Mouse (Mus musculus): ENCODE results near the gene Wdhd1. TPM values are rescaled to one million over a fixed set of nuclear protein-coding genes. Genes with fewer than 3 reads are reported as not detected.

Wdhd1 gene
- polyA plus RNA-seq, 1 experiment from 2014 or later, result 54.8 TPM

DNA sequence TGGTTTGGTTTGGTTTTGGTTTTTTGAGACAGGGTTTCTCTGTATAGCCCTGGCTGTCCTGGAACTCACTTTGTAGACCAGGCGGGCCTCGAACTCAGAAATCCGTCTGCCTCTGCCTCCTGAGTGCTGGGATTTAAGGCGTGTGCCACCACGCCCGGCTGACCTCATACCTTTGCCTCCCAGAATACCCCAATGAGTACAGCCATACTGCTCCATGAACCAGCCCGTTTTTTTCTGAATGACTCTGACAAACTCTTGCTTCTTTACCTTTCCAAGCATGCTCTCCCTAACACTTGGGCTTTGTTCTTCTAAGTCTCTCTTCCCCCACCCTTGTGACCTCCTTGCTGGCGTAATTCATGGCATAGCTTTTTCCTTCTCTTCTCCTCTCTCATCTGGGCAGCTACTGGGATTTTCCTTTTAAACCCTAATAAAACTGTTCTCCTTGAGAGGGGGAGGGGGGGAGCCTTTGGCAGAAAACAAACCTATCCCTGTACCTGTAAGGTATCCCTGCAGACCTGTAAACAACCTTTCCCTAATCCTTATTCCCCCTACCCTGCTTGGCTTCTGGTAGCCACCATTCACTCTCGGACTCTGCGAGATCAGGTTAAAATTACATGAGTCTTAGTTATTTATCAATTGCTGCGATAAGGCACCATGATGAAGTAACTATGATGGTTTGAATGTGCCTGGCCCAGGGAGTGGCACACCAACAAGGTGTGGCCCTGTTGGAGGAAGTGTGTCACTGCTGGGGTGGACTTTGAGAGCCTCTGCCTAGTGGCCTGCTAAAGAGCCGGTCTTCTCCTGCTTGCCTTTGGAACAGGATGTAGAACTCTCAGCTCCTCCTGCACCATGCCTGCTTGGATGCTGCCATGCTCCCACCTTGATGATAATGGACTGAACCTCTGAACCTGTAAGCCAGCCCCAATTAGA, 67.8 kb downstream of the Wdhd1 start:
- Histone ChIP-seq H3K36me3 (ENCODE audit: control insufficient read depth, insufficient read depth, low read length) (no peaks in the 10 kb centered on the region), H3K27me3 (ENCODE audit: control insufficient read depth, insufficient read depth, low read length) (no peaks in the 10 kb centered on the region), H3K4me2 (ENCODE audit: low read depth, severe bottlenecking) (no peak overlapping the region), H3K4me3 (ENCODE audit: low read depth, low read length) (no peak overlapping the region), H3K27ac (replicated peaks; ENCODE audit: low read depth, low read length) (no peak overlapping the region), H3K4me1 (ENCODE audit: control insufficient read depth, insufficient read depth, low read length) (no peaks in the 10 kb centered on the region), H3K9me3 (ENCODE audit: control insufficient read depth, low read length) (no peaks in the 10 kb centered on the region), H3K9ac (ENCODE audit: low read length) (no peak overlapping the region)
- 91% methylated on average over 12 of the region's 12 CpGs for WGBS
- DNase-seq (ENCODE audit: low spot score) (no peak), ATAC-seq (ENCODE audit: insufficient number of reproducible peaks, low FRiP score, low TSS enrichment, low read depth) (no peak)

DNA sequence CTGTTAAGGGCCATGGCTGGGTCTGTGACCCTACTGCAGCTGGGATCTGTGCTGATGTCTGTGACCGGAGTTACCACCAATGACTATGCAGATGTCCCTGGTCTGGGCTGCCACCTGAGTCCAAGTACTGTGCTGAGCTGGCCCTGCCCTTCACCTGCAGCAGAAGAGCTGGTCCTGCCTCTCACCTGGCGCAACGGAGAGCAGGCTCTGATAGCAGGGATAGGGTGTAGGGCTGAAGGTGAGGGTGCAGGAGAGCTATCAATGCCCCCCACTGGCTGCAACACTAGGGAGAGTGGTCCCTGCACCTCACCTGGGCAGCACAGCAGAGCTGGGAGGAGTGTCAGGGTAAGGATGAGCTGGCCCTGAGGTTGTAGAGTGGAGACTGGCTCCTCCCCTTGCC, 70.1 kb downstream of the Wdhd1 start:
- Histone ChIP-seq H3K36me3 (ENCODE audit: control insufficient read depth, insufficient read depth, low read length) (no peaks in the 10 kb centered on the region), H3K27me3 (ENCODE audit: control insufficient read depth, insufficient read depth, low read length) (no peaks in the 10 kb centered on the region), H3K9ac (ENCODE audit: low read length) (no peak overlapping the region), H3K9me3 (ENCODE audit: control insufficient read depth, low read length) (no peaks in the 10 kb centered on the region), H3K27ac (replicated peaks; ENCODE audit: low read depth, low read length) (no peak overlapping the region), H3K4me2 (ENCODE audit: low read depth, severe bottlenecking) (no peak overlapping the region), H3K4me1 (ENCODE audit: control insufficient read depth, insufficient read depth, low read length) (no peaks in the 10 kb centered on the region), H3K4me3 (ENCODE audit: low read depth, low read length) (no peak overlapping the region)
- WGBS, result 92% methylated on average over 3 of the region's 3 CpGs
- no peak for DNase-seq (ENCODE audit: low spot score)
- no peak for ATAC-seq (ENCODE audit: insufficient number of reproducible peaks, low FRiP score, low TSS enrichment, low read depth)

DNA sequence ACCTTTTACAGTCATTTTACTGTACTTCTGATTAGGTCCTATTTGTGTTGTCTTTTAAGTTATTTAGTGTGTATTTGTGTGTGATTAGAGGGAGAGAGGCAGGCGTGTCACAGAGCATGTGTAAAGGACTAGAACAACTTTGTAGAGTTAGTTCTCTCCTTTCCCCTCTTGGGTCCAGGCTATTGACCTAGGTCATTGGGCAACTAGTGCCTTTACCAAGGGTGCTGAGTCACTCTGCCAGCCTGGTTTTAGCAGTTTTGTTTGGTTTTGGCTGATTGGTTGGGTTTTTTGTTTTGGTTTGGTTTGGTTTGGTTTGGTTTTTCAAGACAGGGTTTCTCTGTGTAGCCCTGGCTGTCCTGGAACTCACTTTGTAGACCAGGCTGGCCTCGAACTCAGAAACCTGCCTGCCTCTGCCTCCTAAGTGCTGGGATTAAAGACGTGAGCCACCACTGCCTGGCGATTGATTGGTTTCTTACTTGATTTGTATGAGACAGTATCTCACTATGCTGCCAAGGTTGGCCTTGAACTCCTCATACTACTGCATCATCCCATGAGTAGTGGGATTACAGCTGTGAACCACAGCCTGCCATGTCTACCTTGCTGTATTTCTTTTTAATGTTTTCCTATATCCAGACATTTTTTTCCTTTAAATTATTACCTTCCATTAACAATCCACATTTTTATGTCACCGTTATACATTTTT, 71.2 kb downstream of the Wdhd1 start:
- no peak for ATAC-seq (ENCODE audit: insufficient number of reproducible peaks, low FRiP score, low TSS enrichment, low read depth)
- no peaks in the 10 kb centered on the region for H3K36me3 ChIP-seq (ENCODE audit: control insufficient read depth, insufficient read depth, low read length)

DNA sequence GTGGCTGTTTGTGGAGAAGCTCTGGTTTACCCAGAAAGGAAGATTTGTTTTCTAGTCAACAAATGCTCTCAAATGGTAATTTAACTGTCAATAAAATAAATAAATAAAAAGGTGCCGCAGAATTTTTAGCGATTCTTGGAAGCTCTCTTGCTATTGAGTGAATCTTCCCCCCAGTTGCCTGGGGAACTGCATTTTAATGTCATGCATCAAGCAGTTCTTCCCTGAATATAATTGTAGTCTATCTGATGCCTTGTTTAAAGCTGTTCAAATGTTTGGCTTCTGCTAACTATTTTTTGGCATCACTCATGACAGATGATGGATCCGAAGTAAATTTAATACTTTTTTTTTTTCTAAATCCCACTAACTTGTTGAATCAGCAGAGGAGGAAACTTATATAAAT, 79.3 kb downstream of the Wdhd1 start:
- Histone ChIP-seq H3K27ac (replicated peaks; ENCODE audit: low read depth, low read length) (no peak overlapping the region), H3K4me3 (ENCODE audit: low read depth, low read length) (no peak overlapping the region), H3K36me3 (ENCODE audit: control insufficient read depth, insufficient read depth, low read length) (no peaks in the 10 kb centered on the region), H3K9me3 (ENCODE audit: control insufficient read depth, low read length) (no peaks in the 10 kb centered on the region), H3K4me2 (ENCODE audit: low read depth, severe bottlenecking) (no peak overlapping the region), H3K9ac (ENCODE audit: low read length) (no peak overlapping the region), H3K27me3 (ENCODE audit: control insufficient read depth, insufficient read depth, low read length) (no peaks in the 10 kb centered on the region), H3K4me1 (ENCODE audit: control insufficient read depth, insufficient read depth, low read length) (no peaks in the 10 kb centered on the region)
- WGBS, result 89% methylated on average over 3 of the region's 3 CpGs
- ATAC-seq (ENCODE audit: insufficient number of reproducible peaks, low FRiP score, low TSS enrichment, low read depth) (no peak), DNase-seq (ENCODE audit: low spot score) (no peak)

More for the DNA sequence above, 71.2 kb downstream of the Wdhd1 start:
- no peak overlapping the region for H3K4me3 ChIP-seq (ENCODE audit: low read depth, low read length)
- no peaks in the 10 kb centered on the region for H3K27me3 ChIP-seq (ENCODE audit: control insufficient read depth, insufficient read depth, low read length)
- H3K4me1 ChIP-seq (ENCODE audit: control insufficient read depth, insufficient read depth, low read length), result no peaks in the 10 kb centered on the region
- H3K9me3 ChIP-seq (ENCODE audit: control insufficient read depth, low read length), result no peaks in the 10 kb centered on the region
- DNase-seq (ENCODE audit: low spot score), result no peak
- 89% methylated on average over 5 of the region's 5 CpGs for WGBS
- H3K4me2 ChIP-seq (ENCODE audit: low read depth, severe bottlenecking), result no peak overlapping the region
- no peak overlapping the region for H3K27ac ChIP-seq (replicated peaks; ENCODE audit: low read depth, low read length)
- H3K9ac ChIP-seq (ENCODE audit: low read length), result no peak overlapping the region

DNA sequence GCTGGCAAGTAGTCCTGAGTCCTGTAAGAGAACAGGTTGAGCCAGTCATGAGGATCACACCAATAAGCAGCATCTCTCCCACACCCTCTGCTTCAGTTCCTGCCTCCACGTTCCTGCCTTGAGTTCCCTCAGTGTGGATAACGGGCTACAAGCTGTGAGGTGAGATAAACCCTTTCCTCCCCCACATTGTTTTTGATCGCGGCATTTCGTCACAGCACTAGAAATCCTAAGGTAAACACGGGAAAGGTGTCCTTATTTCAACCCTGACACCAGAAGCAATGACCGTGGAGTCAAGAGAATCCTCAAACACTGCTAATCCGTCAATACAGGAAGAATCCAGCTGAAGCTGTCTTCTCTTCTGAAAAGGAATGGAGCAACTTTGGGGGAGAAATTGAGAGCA, 79.9 kb downstream of the Wdhd1 start:
- no peak for DNase-seq (ENCODE audit: low spot score)
- WGBS, result 79% methylated on average over 8 of the region's 8 CpGs
- no peak overlapping the region for H3K4me2 ChIP-seq (ENCODE audit: low read depth, severe bottlenecking)
- no peak for ATAC-seq (ENCODE audit: insufficient number of reproducible peaks, low FRiP score, low TSS enrichment, low read depth)
- no peaks in the 10 kb centered on the region for H3K36me3 ChIP-seq (ENCODE audit: control insufficient read depth, insufficient read depth, low read length)
- no peaks in the 10 kb centered on the region for H3K4me1 ChIP-seq (ENCODE audit: control insufficient read depth, insufficient read depth, low read length)
- H3K27me3 ChIP-seq (ENCODE audit: control insufficient read depth, insufficient read depth, low read length), result no peaks in the 10 kb centered on the region
- H3K4me3 ChIP-seq (ENCODE audit: low read depth, low read length), result no peak overlapping the region
- no peak overlapping the region for H3K27ac ChIP-seq (replicated peaks; ENCODE audit: low read depth, low read length)
- H3K9ac ChIP-seq (ENCODE audit: low read length), result no peak overlapping the region
- no peaks in the 10 kb centered on the region for H3K9me3 ChIP-seq (ENCODE audit: control insufficient read depth, low read length)

DNA sequence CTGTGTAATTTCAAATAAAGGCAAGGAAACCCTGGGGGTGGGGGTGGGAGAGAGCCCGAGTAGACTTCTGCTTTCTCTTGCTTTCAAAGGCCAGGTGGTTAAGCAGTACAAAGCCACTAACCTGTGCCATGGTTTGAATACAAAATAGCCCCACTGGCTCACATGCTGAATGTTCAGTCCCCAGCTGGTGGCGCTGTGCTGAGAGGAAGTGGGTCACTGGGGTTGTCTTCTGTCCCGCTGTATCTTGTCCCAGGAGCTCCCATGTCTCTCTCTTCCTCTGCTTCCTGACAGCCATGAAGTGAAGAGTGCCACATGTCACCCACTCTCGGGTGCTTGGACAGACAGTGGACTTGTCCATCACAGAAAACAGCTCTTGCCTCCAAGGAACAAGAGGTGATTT, 82.6 kb downstream of the Wdhd1 start:
- Histone ChIP-seq H3K27ac (replicated peaks; ENCODE audit: low read depth, low read length) (no peak overlapping the region), H3K4me1 (ENCODE audit: control insufficient read depth, insufficient read depth, low read length) (no peaks in the 10 kb centered on the region), H3K9me3 (ENCODE audit: control insufficient read depth, low read length) (no peaks in the 10 kb centered on the region), H3K4me3 (ENCODE audit: low read depth, low read length) (no peak overlapping the region), H3K4me2 (ENCODE audit: low read depth, severe bottlenecking) (no peak overlapping the region), H3K27me3 (ENCODE audit: control insufficient read depth, insufficient read depth, low read length) (no peaks in the 10 kb centered on the region), H3K9ac (ENCODE audit: low read length) (no peak overlapping the region), H3K36me3 (ENCODE audit: control insufficient read depth, insufficient read depth, low read length) (no peaks in the 10 kb centered on the region)
- DNase-seq (ENCODE audit: low spot score), result no peak
- no peak for ATAC-seq (ENCODE audit: insufficient number of reproducible peaks, low FRiP score, low TSS enrichment, low read depth)
- WGBS, result 48% methylated on average over 4 of the region's 4 CpGs

DNA sequence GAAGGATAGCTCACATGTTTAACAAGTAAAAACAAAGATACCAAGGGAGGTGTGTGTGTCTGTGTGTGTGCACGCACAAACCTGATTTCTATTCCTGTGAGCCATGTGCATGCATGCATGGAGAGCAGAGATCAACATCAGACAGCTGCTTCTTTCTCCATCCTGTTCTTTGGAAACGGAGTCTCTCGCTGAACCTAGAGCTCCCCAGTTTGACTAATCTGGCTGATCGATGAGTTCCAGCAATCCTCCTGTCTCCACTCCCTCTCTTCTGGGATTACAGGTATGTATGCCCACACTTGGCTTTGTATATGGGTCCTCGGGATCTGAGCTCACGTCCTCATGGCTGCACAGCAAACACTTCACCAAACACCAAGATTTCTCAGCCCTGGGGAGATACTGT, 83.2 kb downstream of the Wdhd1 start:
- DNase-seq (ENCODE audit: low spot score), result no peak
- Histone ChIP-seq H3K4me2 (ENCODE audit: low read depth, severe bottlenecking) (no peak overlapping the region), H3K9me3 (ENCODE audit: control insufficient read depth, low read length) (no peaks in the 10 kb centered on the region), H3K4me3 (ENCODE audit: low read depth, low read length) (no peak overlapping the region), H3K27me3 (ENCODE audit: control insufficient read depth, insufficient read depth, low read length) (peaks cover 1% of the 10 kb centered on the region; the same call in 1 of the 2 replicates), H3K4me1 (ENCODE audit: control insufficient read depth, insufficient read depth, low read length) (0 out of 2 replicates have a peak, but pooled peaks cover 3% of the 10 kb centered on the region), H3K9ac (ENCODE audit: low read length) (no peak overlapping the region), H3K27ac (replicated peaks; ENCODE audit: low read depth, low read length) (no peak overlapping the region), H3K36me3 (ENCODE audit: control insufficient read depth, insufficient read depth, low read length) (no peaks in the 10 kb centered on the region)
- no peak for ATAC-seq (ENCODE audit: insufficient number of reproducible peaks, low FRiP score, low TSS enrichment, low read depth)
- 82% methylated on average over 6 of the region's 6 CpGs for WGBS

DNA sequence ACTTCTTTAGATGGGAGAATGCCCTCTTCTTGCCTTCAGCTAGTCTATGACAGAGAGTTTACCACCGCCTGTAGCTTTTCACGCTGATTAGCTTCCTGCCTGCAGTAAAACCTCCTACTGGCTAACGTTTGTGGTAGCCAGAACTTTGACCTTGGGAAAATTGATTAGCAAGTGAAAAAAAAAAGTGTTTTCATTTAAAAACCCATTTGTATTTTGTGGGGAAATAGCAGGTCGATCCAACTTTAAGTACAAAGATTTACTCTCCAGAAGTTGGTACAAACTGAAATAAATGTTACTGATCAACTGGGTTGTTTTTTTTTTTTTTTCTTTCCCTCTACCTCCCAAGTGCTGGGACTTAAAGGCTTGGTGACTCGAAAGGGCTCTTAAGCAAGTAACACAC, 84.8 kb downstream of the Wdhd1 start:
- Histone ChIP-seq H3K4me1 (ENCODE audit: control insufficient read depth, insufficient read depth, low read length) (0 out of 2 replicates have a peak, but pooled peaks cover 4% of the 10 kb centered on the region), H3K27ac (replicated peaks; ENCODE audit: low read depth, low read length) (no peak overlapping the region), H3K27me3 (ENCODE audit: control insufficient read depth, insufficient read depth, low read length) (peaks cover 11% of the 10 kb centered on the region), H3K9ac (ENCODE audit: low read length) (no peak overlapping the region), H3K4me3 (ENCODE audit: low read depth, low read length) (no peak overlapping the region), H3K4me2 (ENCODE audit: low read depth, severe bottlenecking) (no peak overlapping the region), H3K9me3 (ENCODE audit: control insufficient read depth, low read length) (no peaks in the 10 kb centered on the region), H3K36me3 (ENCODE audit: control insufficient read depth, insufficient read depth, low read length) (no peaks in the 10 kb centered on the region)
- DNase-seq (ENCODE audit: low spot score) (no peak), ATAC-seq (ENCODE audit: insufficient number of reproducible peaks, low FRiP score, low TSS enrichment, low read depth) (no peak)
- 37% methylated on average over 5 of the region's 5 CpGs for WGBS

Measured in limb, embryonic 11.5 days (tissue).